Mouse (Mus musculus): ENCODE measurements at regions not wholly inside any gene's neighbourhood (a gene's known extent, or its start where the extent isn't known, plus 50 kb on each side); places are given as distances from the start of the nearest gene placed in this dataset.

DNA sequence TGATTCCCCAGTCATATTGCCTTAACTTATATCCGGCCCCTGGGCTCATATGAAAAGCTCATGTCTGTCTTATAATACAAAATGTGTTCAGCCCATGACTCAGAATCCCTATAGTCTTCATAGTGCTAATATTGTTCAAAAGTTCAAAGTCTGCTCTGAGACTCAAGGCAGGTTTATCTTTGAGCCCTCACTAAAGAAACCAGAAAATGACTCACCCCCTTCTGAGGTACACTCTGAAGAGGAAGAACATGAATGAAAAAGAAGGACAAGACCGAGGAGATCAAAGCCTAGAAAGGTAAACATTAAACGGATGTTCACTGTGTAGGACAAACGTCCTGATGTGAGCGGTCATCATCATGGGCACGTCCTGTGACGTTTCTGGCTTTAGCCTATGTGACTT is 145.1 kb upstream of the Id4 start:
- DNase-seq, result no peak

GRCm38 (mm10) chr13:48126582-48126981 is 134.4 kb upstream of the Id4 start:
- no peak for DNase-seq

- DNase-seq, result no peak
These were observed 130.3 kb upstream of the Id4 start for GRCm38 (mm10) chr13:48130724-48131123.

DNA sequence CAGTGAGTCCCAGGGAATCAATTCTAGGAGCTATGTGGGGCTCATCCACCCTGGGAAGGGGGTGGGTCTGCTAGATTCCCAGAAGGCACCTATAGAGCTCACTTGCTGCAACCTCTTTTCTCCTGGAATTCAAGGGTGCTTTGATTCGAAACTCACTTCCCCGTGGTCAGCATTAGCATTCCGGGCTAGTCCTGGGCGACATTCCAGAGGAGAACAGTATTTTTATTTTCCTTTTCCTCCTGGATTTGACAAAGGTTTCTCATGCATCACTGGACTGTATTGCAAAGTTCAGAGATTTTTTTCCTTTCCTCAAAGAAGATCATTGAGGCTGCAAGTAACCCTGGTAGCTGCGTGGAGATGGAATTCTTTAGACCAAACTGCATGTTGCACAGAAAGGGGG is 129.3 kb upstream of the Id4 start:
- no peak for DNase-seq

- no peak for DNase-seq
These were observed 115.1 kb upstream of the Id4 start for GRCm38 (mm10) chr13:48145976-48146375.

DNA sequence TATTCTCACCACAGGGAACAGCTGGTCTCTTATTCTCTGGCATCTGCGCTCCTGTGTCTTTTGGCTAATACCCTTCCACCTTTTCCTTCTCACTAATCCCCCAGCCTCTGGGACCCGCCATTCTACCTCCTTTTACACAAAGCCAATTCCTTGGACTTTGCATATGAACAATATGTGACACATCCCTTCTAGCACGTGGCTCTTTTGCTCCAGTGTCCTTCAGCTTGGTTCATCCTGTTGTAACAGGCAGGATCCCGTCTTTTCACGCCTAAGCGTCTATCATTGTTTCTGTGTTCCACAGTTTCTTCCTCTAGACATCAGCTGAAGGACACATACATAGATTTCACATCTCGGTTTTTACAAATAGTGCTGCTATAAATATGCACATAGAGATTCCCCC is 114.0 kb upstream of the Id4 start:
- DNase-seq, result no peak

DNA sequence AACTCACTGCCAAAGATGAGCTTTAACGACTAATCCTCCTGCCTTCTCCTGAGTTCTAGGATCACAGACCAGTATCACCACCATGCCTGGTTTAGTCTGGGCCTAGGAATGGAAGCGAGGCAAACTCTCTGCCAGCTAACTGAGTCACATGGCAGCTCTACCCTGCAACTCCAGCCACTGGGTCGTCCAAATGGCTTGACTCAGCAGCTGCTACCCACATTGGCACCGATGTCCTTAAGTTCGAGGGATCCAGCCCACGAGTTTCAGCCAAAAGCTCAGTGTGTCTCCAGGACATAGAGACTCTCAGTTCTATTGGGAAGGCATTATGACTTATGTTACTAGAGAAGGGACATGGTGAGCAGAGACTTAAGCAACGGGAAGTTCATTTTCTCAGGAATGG is 107.8 kb upstream of the Id4 start:
- DNase-seq, result no peak

GRCm38 (mm10) chr13:48153684-48154413 is 107.2 kb upstream of the Id4 start:
- DNase-seq, result no peak

- DNase-seq, result no peak
These were observed 106.5 kb upstream of the Id4 start for GRCm38 (mm10) chr13:48154414-48155105.

- DNase-seq, result no peak
These were observed 101.8 kb upstream of the Id4 start for GRCm38 (mm10) chr13:48159020-48159910.

- no peak for DNase-seq
These were observed 100.9 kb upstream of the Id4 start for GRCm38 (mm10) chr13:48160161-48160560.

- no peak for DNase-seq
These were observed 99.7 kb upstream of the Id4 start for GRCm38 (mm10) chr13:48161339-48161738.

DNA sequence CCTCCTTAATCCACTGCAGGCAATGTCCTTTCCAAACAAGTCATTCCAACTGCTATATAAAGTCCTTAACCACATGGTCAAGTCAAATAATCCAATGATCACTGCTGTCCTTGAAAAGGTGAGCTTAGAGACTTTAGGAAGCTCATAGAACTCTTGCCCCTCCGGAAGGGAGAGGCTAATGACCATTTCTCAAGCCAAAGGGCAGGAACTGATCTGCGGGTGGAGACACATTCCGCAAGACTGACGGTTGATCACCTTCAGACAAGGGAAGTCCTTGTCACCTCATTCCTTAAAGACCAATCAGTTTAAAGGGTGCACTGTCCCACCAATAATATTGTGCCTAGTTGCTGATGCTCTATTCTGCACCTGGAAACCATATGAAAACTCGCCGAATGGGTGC is 96.4 kb upstream of the Id4 start:
- no peak for DNase-seq

DNA sequence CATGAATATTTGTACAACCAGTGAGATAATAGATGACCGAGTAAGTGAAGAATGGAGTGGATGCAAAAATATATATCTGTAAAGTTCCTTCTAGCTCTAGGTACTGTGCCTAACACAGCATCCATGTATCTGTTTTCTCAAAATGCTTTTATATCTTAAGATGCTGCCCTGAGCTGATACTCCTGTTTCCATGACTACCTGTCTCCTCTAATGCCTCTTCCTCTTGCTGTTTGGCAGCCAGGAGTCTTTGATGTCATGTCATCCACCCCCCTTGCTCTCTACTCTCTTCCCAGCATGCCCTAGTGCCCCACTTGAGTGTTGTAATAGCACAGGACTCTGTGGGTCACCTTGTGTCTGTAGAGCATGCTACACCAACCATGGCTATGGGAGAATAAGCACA is 95.2 kb upstream of the Id4 start:
- DNase-seq, result no peak

DNA sequence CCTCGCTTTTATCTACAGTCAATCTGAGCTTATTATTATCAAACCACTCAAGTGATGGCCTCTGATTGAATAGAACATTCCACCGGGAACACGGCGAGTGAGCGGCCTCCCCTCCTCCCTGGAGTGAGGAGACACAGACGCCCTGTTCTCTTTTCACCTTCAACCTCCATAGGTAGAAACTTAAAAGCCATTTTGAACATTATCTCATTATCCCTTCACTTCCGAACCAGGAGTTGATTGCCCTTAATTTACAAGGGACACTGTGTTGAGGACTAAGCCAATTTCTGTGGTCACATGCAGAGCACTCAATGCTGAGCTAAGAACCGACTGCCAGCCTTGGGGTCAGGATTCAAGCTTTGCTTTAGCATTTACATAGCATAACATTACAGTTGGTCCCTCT is 93.1 kb upstream of the Id4 start:
- no peak for DNase-seq

DNA sequence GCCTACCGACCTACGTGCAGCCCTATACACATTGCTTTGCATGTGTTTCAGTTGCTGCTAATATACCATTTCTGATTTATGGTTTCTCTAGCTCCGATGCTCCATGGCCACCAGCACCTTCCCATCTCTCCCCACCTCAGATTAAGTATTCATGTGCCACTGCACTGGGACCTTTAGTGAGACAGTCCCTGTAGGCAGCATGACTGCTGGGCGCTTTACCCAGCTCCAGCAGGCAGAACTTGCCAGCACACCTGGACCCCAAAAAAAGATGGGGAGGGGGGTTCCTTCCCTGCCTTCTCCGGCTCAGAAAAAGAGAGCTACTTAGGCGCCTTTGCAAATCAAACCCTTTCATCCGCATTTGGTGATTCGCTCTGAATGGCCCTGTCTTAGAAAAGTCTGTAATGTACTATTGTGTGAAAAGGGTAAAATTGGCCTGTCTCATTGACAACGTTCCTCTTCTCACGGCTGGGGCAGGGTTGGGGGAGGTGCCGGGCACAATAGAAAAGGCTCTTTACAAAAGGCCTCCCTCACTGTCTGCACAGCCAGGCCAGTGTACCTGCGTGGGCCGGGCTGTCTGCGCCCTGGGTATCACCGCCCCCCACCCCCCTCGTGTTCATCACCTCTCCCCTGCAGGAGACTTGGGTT is 89.6 kb upstream of the Id4 start:
- DNase-seq, result no peak

DNA sequence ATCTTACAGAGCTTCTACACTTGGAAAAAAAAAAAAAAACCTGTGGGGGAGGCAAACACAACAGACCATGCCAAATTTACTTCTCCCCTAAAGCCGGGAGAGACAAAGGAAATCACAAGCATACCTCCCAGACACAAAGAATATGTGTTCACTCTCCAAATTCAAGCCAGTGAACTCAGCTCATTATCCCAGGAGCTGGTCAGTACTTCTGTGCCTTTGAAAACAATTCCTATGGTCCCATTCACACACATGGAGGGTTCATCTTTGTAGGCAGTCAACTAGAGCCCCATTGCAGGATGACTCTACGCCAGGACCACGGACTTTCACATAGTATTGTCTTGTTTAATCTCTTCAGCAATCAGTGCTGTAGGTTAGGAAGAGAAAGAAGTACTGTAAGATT is 89.0 kb upstream of the Id4 start:
- DNase-seq, result no peak

DNA sequence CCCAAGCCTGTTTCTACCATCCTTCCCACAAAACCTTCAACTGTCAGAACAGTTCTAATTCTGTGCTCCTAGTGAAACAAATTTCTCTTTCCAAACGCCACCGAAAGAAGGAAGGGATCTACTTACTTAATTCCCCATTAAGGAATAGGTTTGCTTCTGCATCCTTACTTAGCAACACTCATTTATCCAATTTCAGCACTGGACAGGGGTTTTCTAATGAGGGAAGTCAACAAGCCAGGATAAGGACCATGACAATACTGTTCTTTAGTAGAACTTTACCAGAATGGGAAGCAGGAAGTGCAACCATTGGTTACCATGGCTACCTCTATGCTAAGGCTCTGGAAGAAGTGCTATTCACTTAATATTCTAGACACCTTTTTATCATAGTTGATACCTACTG is 68.6 kb upstream of the Id4 start:
- no peak for DNase-seq

GRCm38 (mm10) chr13:48193942-48194341 is 67.1 kb upstream of the Id4 start:
- DNase-seq, result no peak

DNA sequence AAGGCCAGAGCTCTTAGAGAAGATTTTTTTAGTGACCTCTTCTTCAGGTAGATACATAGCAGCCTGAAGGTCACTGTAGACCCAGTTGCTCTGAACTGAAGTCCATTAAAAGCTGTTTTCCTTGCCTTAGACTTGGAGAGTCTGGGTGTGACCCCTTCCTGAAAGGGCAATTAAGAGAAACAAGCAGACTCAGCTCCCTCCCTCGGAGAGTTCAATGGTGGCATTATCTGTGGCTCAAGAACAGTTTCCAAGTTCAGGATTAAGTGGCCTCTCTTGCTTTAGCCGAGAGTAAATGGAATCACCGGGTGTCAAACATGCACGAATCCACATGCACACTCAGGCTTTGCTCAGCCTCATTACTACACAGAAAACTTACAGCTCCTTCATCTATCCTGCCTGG is 53.2 kb upstream of the Id4 start:
- DNase-seq, result no peak
